Mouse (Mus musculus): ENCODE results near the gene Tmem189. TPM values are rescaled to one million over a fixed set of nuclear protein-coding genes. Genes with fewer than 3 reads are reported as not detected.

The Tmem189 gene
- polyA plus RNA-seq, 1 experiment from 2014 or later, result 37.4 TPM

DNA sequence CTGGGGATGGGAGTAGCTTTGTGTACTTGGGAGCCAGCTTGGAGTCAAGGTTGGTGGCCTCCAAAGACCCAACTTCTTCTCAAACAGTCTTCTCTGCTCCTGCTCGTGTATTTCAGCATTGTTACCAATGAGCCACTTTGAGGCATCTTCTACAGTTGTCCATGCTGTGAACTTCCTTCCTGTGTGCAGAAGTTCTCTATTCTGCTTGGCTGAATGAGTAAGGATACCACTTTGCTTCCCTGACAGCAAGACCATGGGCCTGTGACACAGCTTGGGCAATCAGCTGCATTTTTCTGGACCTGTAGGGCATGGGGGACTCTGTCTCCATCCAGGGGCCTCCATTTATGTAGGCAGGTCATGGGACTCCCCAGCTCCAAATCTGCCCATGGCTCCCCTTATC is 27.6 kb upstream of the Tmem189 start:
- H3K27ac ChIP-seq (replicated peaks), result no peak overlapping the region
- no peak overlapping the region for H3K4me3 ChIP-seq
- H3K9me3 ChIP-seq, result no peaks in the 10 kb centered on the region
- no peak overlapping the region for H3K4me2 ChIP-seq
- 45% methylated on average over 1 of the region's 1 CpGs for WGBS
- H3K27me3 ChIP-seq (replicated peaks), result no peaks in the 10 kb centered on the region; the same call in 1 of the 2 replicates
- no peak overlapping the region for H3K9ac ChIP-seq
- no peak for ATAC-seq (ENCODE audit: extremely low read depth, insufficient number of reproducible peaks, low FRiP score, low TSS enrichment)
- peaks cover 14% of the 10 kb centered on the region for H3K4me1 ChIP-seq
- H3K36me3 ChIP-seq, result no peaks in the 10 kb centered on the region

- Histone ChIP-seq H3K4me3 (no peak overlapping the region), H3K36me3 (no peaks in the 10 kb centered on the region), H3K9ac (no peak overlapping the region), H3K27ac (replicated peaks) (no peak overlapping the region), H3K4me1 (peaks cover 14% of the 10 kb centered on the region), H3K9me3 (no peaks in the 10 kb centered on the region), H3K4me2 (no peak overlapping the region), H3K27me3 (replicated peaks) (0 out of 2 replicates have a peak, but pooled peaks cover 2% of the 10 kb centered on the region)
- ATAC-seq (ENCODE audit: extremely low read depth, insufficient number of reproducible peaks, low FRiP score, low TSS enrichment), result no peak
- 58% methylated on average over 6 of the region's 6 CpGs for WGBS
Measured at GRCm38 (mm10) chr2:167715008-167715407, 25.4 kb upstream of the Tmem189 start.

DNA sequence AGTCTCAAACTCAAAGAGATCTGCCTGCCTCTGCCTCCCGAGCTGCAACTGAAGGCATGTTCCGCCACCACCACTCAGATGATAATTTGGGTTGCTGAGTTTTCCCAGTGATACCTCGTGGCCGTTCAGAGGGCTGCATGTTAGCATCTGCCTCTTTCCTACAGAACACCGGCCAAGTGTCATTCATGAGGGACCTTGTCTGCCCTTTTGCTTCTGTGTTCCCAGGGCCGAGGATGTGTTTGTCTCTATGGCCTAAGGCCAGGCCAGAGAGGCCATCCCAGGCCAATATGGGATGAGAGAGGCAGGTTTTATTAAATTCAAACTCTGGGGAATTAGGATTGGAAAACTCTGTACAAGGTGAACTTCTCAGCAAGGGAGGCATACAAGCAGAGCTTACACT is 24.7 kb upstream of the Tmem189 start:
- Histone ChIP-seq H3K27ac (replicated peaks) (0 out of 2 replicates have a peak overlapping the region, but pooled peaks have one; percentile 73), H3K27me3 (replicated peaks) (0 out of 2 replicates have a peak, but pooled peaks cover 8% of the 10 kb centered on the region), H3K9me3 (no peaks in the 10 kb centered on the region), H3K4me1 (peaks cover 14% of the 10 kb centered on the region), H3K36me3 (no peaks in the 10 kb centered on the region), H3K9ac (no peak overlapping the region), H3K4me3 (no peak overlapping the region), H3K4me2 (no peak overlapping the region)
- WGBS, result 91% methylated on average over 6 of the region's 6 CpGs
- ATAC-seq (ENCODE audit: extremely low read depth, insufficient number of reproducible peaks, low FRiP score, low TSS enrichment), result no peak

GRCm38 (mm10) chr2:167712872-167713821 is 23.5 kb upstream of the Tmem189 start:
- H3K9me3 ChIP-seq, result no peaks in the 10 kb centered on the region
- H3K4me2 ChIP-seq, result peak overlapping the region; percentile 34
- 0 out of 2 replicates have a peak, but pooled peaks cover 12% of the 10 kb centered on the region for H3K27me3 ChIP-seq (replicated peaks)
- H3K4me1 ChIP-seq, result peaks cover 14% of the 10 kb centered on the region
- no peak for ATAC-seq (ENCODE audit: extremely low read depth, insufficient number of reproducible peaks, low FRiP score, low TSS enrichment)
- H3K4me3 ChIP-seq, result no peak overlapping the region
- H3K9ac ChIP-seq, result no peak overlapping the region
- H3K36me3 ChIP-seq, result no peaks in the 10 kb centered on the region
- H3K27ac ChIP-seq (replicated peaks), result peak overlapping the region; percentile 73
- WGBS, result 52% methylated on average over 22 of the region's 23 CpGs

DNA sequence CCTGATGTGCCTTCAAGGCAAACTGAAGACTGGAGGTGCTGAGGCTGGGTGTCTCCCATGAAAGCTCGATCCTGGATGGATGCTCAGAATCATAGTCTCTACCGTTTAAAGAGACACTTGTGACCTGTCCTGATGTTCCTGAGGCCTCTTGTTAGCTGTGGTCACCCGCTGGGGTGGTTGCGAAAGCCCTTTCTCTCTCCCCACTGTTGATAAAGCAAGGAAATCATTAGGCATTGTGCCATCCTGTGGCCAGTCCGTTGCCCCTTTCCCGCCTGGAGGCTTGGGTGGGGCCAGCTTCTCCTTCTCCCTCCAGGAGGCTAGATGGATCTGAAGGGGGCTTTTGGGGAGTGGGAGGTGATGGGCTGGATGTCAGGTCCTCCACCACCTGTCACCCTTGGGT is 21.0 kb upstream of the Tmem189 start:
- Histone ChIP-seq H3K27ac (replicated peaks) (no peak overlapping the region), H3K36me3 (no peaks in the 10 kb centered on the region), H3K4me2 (no peak overlapping the region), H3K27me3 (replicated peaks) (0 out of 2 replicates have a peak, but pooled peaks cover 12% of the 10 kb centered on the region), H3K9ac (no peak overlapping the region), H3K4me1 (peaks cover 24% of the 10 kb centered on the region), H3K9me3 (no peaks in the 10 kb centered on the region), H3K4me3 (no peak overlapping the region)
- WGBS, result 67% methylated on average over 6 of the region's 6 CpGs
- ATAC-seq (ENCODE audit: extremely low read depth, insufficient number of reproducible peaks, low FRiP score, low TSS enrichment), result no peak

DNA sequence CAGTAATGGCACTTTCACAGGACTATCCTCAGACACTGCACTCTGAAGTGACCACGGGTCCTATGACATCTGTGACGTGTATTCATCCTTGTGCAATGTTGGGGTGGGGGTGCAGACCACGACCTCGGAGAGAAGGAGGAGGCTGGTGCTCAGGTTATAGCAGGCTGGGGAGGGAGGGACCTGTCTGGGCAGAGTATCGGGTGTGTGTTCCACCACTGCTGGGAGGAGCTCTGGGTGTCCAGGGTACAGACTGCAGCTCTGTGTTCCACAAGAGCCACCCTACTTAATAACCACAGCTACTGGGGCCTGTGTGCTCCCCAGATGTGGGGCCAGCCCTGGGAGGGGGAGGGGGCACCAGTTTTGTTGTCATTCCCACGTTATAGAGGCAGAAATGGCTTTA is 20.3 kb upstream of the Tmem189 start:
- Histone ChIP-seq H3K9ac (no peak overlapping the region), H3K27ac (replicated peaks) (no peak overlapping the region), H3K4me1 (peaks cover 21% of the 10 kb centered on the region), H3K36me3 (no peaks in the 10 kb centered on the region), H3K4me2 (no peak overlapping the region), H3K9me3 (no peaks in the 10 kb centered on the region), H3K27me3 (replicated peaks) (0 out of 2 replicates have a peak, but pooled peaks cover 12% of the 10 kb centered on the region), H3K4me3 (no peak overlapping the region)
- whole genome bisulfite sequencing, result 53% methylated on average over 6 of the region's 6 CpGs
- ATAC-seq (ENCODE audit: extremely low read depth, insufficient number of reproducible peaks, low FRiP score, low TSS enrichment), result no peak

DNA sequence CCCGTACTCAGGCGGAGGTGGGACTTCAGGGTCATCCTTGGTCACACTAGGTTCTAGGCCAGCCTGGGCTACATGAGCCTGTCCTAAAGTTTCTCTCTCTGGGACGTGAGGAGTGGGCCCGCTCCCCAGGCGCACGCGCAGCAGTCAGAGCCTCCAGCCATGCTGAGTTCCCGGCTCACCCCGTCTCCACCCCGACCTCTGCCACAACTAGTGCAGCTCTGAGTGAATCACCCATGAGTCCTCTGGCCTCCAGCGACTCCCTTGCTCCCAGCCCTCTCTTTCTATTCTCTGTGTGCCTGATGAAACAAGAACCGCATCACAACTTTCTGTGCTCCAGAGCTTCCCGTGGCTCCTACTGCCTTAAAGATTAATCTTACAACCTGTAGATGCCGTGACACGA is 18.8 kb upstream of the Tmem189 start:
- Histone ChIP-seq H3K9me3 (no peaks in the 10 kb centered on the region), H3K9ac (no peak overlapping the region), H3K36me3 (no peaks in the 10 kb centered on the region), H3K27ac (replicated peaks) (no peak overlapping the region), H3K4me1 (peaks cover 14% of the 10 kb centered on the region), H3K4me3 (no peak overlapping the region), H3K27me3 (replicated peaks) (0 out of 2 replicates have a peak, but pooled peaks cover 12% of the 10 kb centered on the region), H3K4me2 (no peak overlapping the region)
- WGBS, result 62% methylated on average over 15 of the region's 15 CpGs
- ATAC-seq (ENCODE audit: extremely low read depth, insufficient number of reproducible peaks, low FRiP score, low TSS enrichment), result no peak

DNA sequence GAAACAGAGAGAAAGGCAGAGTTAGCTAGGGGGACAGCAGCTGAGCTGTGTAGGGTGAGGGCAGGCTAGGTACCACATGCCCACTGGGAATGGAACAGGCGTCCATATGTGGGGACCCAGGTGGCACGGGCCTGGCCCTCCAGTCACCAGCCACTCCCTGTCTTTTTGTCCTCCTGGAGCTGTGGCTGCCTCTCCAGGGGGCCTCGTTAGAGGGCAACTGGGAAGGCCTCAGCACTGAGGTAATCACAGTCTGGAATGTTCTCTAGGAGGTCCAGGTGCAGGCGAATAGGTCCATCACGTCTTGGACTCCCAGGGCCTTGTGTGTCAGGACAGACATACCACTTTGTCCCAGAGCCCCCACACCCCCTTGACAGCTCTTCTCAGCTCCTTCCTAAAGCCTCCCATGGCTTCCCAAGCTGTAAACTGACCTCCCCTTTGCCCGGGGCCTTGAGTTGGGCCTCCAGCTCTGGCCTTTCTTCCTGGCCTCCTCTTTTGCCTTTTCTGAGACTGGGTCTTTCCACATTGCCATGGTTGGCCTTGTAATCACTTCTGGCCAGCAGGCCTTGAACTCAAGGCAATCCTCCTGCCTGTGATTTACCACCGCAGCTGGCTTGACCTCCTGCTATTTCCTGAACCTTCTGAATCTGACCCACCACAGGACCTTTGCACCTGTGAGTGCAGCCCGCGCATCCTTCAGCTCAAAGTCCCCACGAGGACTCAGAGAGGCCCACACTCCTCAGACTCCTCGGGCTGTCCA is 16.7 kb upstream of the Tmem189 start:
- 64% methylated on average over 11 of the region's 11 CpGs for whole genome bisulfite sequencing
- ATAC-seq (ENCODE audit: extremely low read depth, insufficient number of reproducible peaks, low FRiP score, low TSS enrichment), result no peak
- Histone ChIP-seq H3K27me3 (replicated peaks) (0 out of 2 replicates have a peak, but pooled peaks cover 12% of the 10 kb centered on the region), H3K4me1 (peaks cover 10% of the 10 kb centered on the region), H3K9ac (peak overlapping the region; percentile 55; the same call in 1 of the 2 replicates), H3K4me3 (no peak overlapping the region), H3K27ac (replicated peaks) (no peak overlapping the region), H3K36me3 (no peaks in the 10 kb centered on the region), H3K4me2 (no peak overlapping the region), H3K9me3 (no peaks in the 10 kb centered on the region)

GRCm38 (mm10) chr2:167704409-167704808 is 14.8 kb upstream of the Tmem189 start:
- H3K4me3 ChIP-seq, result no peak overlapping the region
- no peak for ATAC-seq (ENCODE audit: extremely low read depth, insufficient number of reproducible peaks, low FRiP score, low TSS enrichment)
- H3K27me3 ChIP-seq (replicated peaks), result 0 out of 2 replicates have a peak, but pooled peaks cover 5% of the 10 kb centered on the region
- H3K9ac ChIP-seq, result no peak overlapping the region
- H3K4me2 ChIP-seq, result no peak overlapping the region
- no peaks in the 10 kb centered on the region for H3K9me3 ChIP-seq
- peaks cover 16% of the 10 kb centered on the region for H3K4me1 ChIP-seq
- no peaks in the 10 kb centered on the region for H3K36me3 ChIP-seq
- H3K27ac ChIP-seq (replicated peaks), result no peak overlapping the region
- WGBS, result 77% methylated on average over 4 of the region's 4 CpGs

DNA sequence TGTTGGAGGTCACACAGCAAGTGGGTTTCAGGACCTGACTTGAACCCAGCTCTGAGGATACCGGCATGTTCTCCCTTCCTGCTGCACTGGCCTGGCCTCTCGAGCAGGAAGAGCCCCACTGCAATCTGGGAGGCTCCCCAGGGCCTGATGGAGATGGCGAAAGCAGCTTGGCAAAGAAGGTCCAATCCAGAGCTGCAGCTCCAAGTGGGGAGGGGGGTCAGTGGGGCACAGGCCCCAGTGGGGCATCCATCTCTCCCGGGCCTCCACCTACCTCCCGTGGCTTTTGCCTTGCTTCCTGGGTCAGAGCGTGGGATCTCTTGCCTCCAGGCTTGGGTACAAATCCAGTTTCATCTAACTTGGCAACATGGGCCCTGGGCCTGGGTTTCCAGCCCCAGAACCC is 12.5 kb upstream of the Tmem189 start:
- ATAC-seq (ENCODE audit: extremely low read depth, insufficient number of reproducible peaks, low FRiP score, low TSS enrichment), result no peak
- H3K27me3 ChIP-seq (replicated peaks), result no peaks in the 10 kb centered on the region
- H3K36me3 ChIP-seq, result no peaks in the 10 kb centered on the region
- no peak overlapping the region for H3K4me3 ChIP-seq
- WGBS, result 65% methylated on average over 6 of the region's 6 CpGs
- H3K27ac ChIP-seq (replicated peaks), result no peak overlapping the region
- H3K4me2 ChIP-seq, result no peak overlapping the region
- no peaks in the 10 kb centered on the region for H3K9me3 ChIP-seq
- peaks cover 31% of the 10 kb centered on the region for H3K4me1 ChIP-seq
- H3K9ac ChIP-seq, result no peak overlapping the region

DNA sequence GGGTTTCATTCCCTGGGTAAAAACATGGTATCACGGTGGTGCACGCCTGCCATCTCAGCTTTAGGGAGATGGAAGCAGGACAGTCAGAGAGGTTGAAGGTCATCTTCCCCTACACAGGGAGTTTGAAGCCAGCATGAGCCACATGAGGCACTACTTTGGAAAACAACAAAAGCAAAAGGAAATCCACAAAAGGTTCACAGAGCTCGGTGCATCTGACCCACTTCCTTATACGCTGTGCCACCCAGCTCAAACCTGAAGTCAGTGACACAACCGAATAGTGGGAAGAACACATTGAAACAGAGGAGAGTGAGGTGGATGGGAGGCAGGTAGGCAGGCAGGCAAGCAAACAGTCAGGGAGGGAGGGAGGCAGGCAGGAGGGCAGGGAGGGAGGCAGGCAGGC is 11.8 kb upstream of the Tmem189 start:
- ATAC-seq (ENCODE audit: extremely low read depth, insufficient number of reproducible peaks, low FRiP score, low TSS enrichment), result no peak
- 75% methylated on average over 5 of the region's 5 CpGs for WGBS
- H3K4me2 ChIP-seq, result no peak overlapping the region
- no peaks in the 10 kb centered on the region for H3K27me3 ChIP-seq (replicated peaks)
- no peak overlapping the region for H3K4me3 ChIP-seq
- H3K27ac ChIP-seq (replicated peaks), result no peak overlapping the region
- H3K4me1 ChIP-seq, result peaks cover 32% of the 10 kb centered on the region
- no peak overlapping the region for H3K9ac ChIP-seq
- H3K9me3 ChIP-seq, result no peaks in the 10 kb centered on the region
- no peaks in the 10 kb centered on the region for H3K36me3 ChIP-seq

Measured in heart, embryonic 13.5 days (tissue).